Mouse (Mus musculus) ES-E14 (cell line): ENCODE measurements around the gene Tmem8.

Source experiments
- CHD2 ChIP-seq: IDR thresholded peaks from 2 replicates; pipeline ENCODE4 v1.6.1; 2014; ENCODE audit warnings: mild to moderate bottlenecking, low read depth, low read length, inconsistent platforms
- HCFC1 ChIP-seq: IDR thresholded peaks from 2 replicates; pipeline ENCODE4 v1.6.1; 2012; ENCODE audit warnings: low read length, inconsistent platforms, borderline replicate concordance; ENCODE audit not compliant: insufficient read depth
- ZC3H11A ChIP-seq: IDR thresholded peaks from 2 replicates; pipeline ENCODE4 v1.6.1; 2012; ENCODE audit warnings: low read depth, mild to moderate bottlenecking, inconsistent platforms, low read length, borderline replicate concordance
- ZNF384 ChIP-seq: IDR thresholded peaks from 2 replicates; pipeline ENCODE4 v1.6.1; 2012; ENCODE audit warnings: low read depth, low read length, inconsistent platforms

- no peak for TF ChIP-seq ZNF384
- TF ChIP-seq HCFC1 = no peak
- TF ChIP-seq ZC3H11A = no peak
- TF ChIP-seq CHD2 = no peak
Observed at GRCm38 (mm10) chr17:26114061-26114460, 962 bp downstream of the Tmem8 start.
